Mouse (Mus musculus): ENCODE measurements at regions not wholly inside any gene's neighbourhood (a gene's known extent, or its start where the extent isn't known, plus 50 kb on each side); places are given as distances from the start of the nearest gene placed in this dataset.

- ATAC-seq (replicated peaks; ENCODE audit: extremely low read depth, insufficient read depth, low FRiP score): no peak
- Histone ChIP-seq H3K9me3 (replicated peaks; ENCODE audit: control insufficient read depth, low read length) (no peaks in the 10 kb centered on the region), H3K27ac (ENCODE audit: low read length) (no peak overlapping the region), H3K4me1 (ENCODE audit: control insufficient read depth, insufficient read depth, low read length) (no peaks in the 10 kb centered on the region), H3K4me2 (ENCODE audit: low read depth, low read length) (no peak overlapping the region), H3K27me3 (ENCODE audit: control insufficient read depth, insufficient read depth, low read length) (no peaks in the 10 kb centered on the region), H3K9ac (ENCODE audit: low read length) (no peak overlapping the region), H3K36me3 (ENCODE audit: control insufficient read depth, insufficient read depth) (no peaks in the 10 kb centered on the region), H3K4me3 (ENCODE audit: low read length) (no peak overlapping the region)
- 75% methylated on average over 3 of the region's 3 CpGs for WGBS
Measured at GRCm38 (mm10) chr12:26767551-26767950, 298.5 kb downstream of the Cmpk2 start.

GRCm38 (mm10) chr12:26758657-26759325 lies 289.8 kb downstream of the Cmpk2 start:
- H3K36me3 ChIP-seq (ENCODE audit: control insufficient read depth, insufficient read depth): no peaks in the 10 kb centered on the region
- no peak overlapping the region for H3K27ac ChIP-seq (ENCODE audit: low read length)
- H3K4me3 ChIP-seq (ENCODE audit: low read length): no peak overlapping the region
- H3K4me1 ChIP-seq (ENCODE audit: control insufficient read depth, insufficient read depth, low read length): no peaks in the 10 kb centered on the region
- H3K4me2 ChIP-seq (ENCODE audit: low read depth, low read length): no peak overlapping the region
- H3K9me3 ChIP-seq (replicated peaks; ENCODE audit: control insufficient read depth, low read length): no peaks in the 10 kb centered on the region
- 78% methylated on average over 9 of the region's 9 CpGs for WGBS
- no peaks in the 10 kb centered on the region for H3K27me3 ChIP-seq (ENCODE audit: control insufficient read depth, insufficient read depth, low read length)
- no peak overlapping the region for H3K9ac ChIP-seq (ENCODE audit: low read length)
- no peak for ATAC-seq (replicated peaks; ENCODE audit: extremely low read depth, insufficient read depth, low FRiP score)

GRCm38 (mm10) chr12:26756284-26756683 lies 287.3 kb downstream of the Cmpk2 start:
- no peak for ATAC-seq (replicated peaks; ENCODE audit: extremely low read depth, insufficient read depth, low FRiP score)
- Histone ChIP-seq H3K4me2 (ENCODE audit: low read depth, low read length) (no peak overlapping the region), H3K9me3 (replicated peaks; ENCODE audit: control insufficient read depth, low read length) (no peaks in the 10 kb centered on the region), H3K4me3 (ENCODE audit: low read length) (no peak overlapping the region), H3K4me1 (ENCODE audit: control insufficient read depth, insufficient read depth, low read length) (no peaks in the 10 kb centered on the region), H3K27me3 (ENCODE audit: control insufficient read depth, insufficient read depth, low read length) (no peaks in the 10 kb centered on the region), H3K36me3 (ENCODE audit: control insufficient read depth, insufficient read depth) (no peaks in the 10 kb centered on the region), H3K27ac (ENCODE audit: low read length) (no peak overlapping the region), H3K9ac (ENCODE audit: low read length) (no peak overlapping the region)
- 51% methylated on average over 2 of the region's 2 CpGs for WGBS

- no peaks in the 10 kb centered on the region for H3K4me1 ChIP-seq (ENCODE audit: control insufficient read depth, insufficient read depth, low read length)
- H3K36me3 ChIP-seq (ENCODE audit: control insufficient read depth, insufficient read depth): no peaks in the 10 kb centered on the region
- no peaks in the 10 kb centered on the region for H3K9me3 ChIP-seq (replicated peaks; ENCODE audit: control insufficient read depth, low read length)
- WGBS: 80% methylated on average over 2 of the region's 2 CpGs
- H3K27ac ChIP-seq (ENCODE audit: low read length): no peak overlapping the region
- H3K4me3 ChIP-seq (ENCODE audit: low read length): no peak overlapping the region
- H3K9ac ChIP-seq (ENCODE audit: low read length): no peak overlapping the region
- no peak overlapping the region for H3K4me2 ChIP-seq (ENCODE audit: low read depth, low read length)
- no peak for ATAC-seq (replicated peaks; ENCODE audit: extremely low read depth, insufficient read depth, low FRiP score)
- no peaks in the 10 kb centered on the region for H3K27me3 ChIP-seq (ENCODE audit: control insufficient read depth, insufficient read depth, low read length)
Measured at GRCm38 (mm10) chr12:26754611-26755010, 285.6 kb downstream of the Cmpk2 start.

GRCm38 (mm10) chr12:26734558-26734897 lies 265.5 kb downstream of the Cmpk2 start:
- Histone ChIP-seq H3K27ac (ENCODE audit: low read length) (no peak overlapping the region), H3K9me3 (replicated peaks; ENCODE audit: control insufficient read depth, low read length) (no peaks in the 10 kb centered on the region), H3K9ac (ENCODE audit: low read length) (no peak overlapping the region), H3K36me3 (ENCODE audit: control insufficient read depth, insufficient read depth) (no peaks in the 10 kb centered on the region), H3K4me3 (ENCODE audit: low read length) (no peak overlapping the region), H3K4me2 (ENCODE audit: low read depth, low read length) (no peak overlapping the region), H3K27me3 (ENCODE audit: control insufficient read depth, insufficient read depth, low read length) (no peaks in the 10 kb centered on the region), H3K4me1 (ENCODE audit: control insufficient read depth, insufficient read depth, low read length) (no peaks in the 10 kb centered on the region)
- no peak for ATAC-seq (replicated peaks; ENCODE audit: extremely low read depth, insufficient read depth, low FRiP score)
- 45% methylated on average over 3 of the region's 3 CpGs for WGBS

- 51% methylated on average over 4 of the region's 4 CpGs for WGBS
- Histone ChIP-seq H3K9ac (ENCODE audit: low read length) (no peak overlapping the region), H3K27ac (ENCODE audit: low read length) (no peak overlapping the region), H3K27me3 (ENCODE audit: control insufficient read depth, insufficient read depth, low read length) (no peaks in the 10 kb centered on the region), H3K4me3 (ENCODE audit: low read length) (no peak overlapping the region), H3K4me2 (ENCODE audit: low read depth, low read length) (no peak overlapping the region), H3K36me3 (ENCODE audit: control insufficient read depth, insufficient read depth) (no peaks in the 10 kb centered on the region), H3K9me3 (replicated peaks; ENCODE audit: control insufficient read depth, low read length) (no peaks in the 10 kb centered on the region), H3K4me1 (ENCODE audit: control insufficient read depth, insufficient read depth, low read length) (no peaks in the 10 kb centered on the region)
- ATAC-seq (replicated peaks; ENCODE audit: extremely low read depth, insufficient read depth, low FRiP score): no peak
Measured at GRCm38 (mm10) chr12:26733822-26734557, 265.0 kb downstream of the Cmpk2 start.

GRCm38 (mm10) chr12:26723399-26723798 lies 254.4 kb downstream of the Cmpk2 start:
- Histone ChIP-seq H3K27ac (ENCODE audit: low read length) (no peak overlapping the region), H3K27me3 (ENCODE audit: control insufficient read depth, insufficient read depth, low read length) (no peaks in the 10 kb centered on the region), H3K4me1 (ENCODE audit: control insufficient read depth, insufficient read depth, low read length) (no peaks in the 10 kb centered on the region), H3K36me3 (ENCODE audit: control insufficient read depth, insufficient read depth) (no peaks in the 10 kb centered on the region), H3K4me2 (ENCODE audit: low read depth, low read length) (no peak overlapping the region), H3K9me3 (replicated peaks; ENCODE audit: control insufficient read depth, low read length) (no peaks in the 10 kb centered on the region), H3K4me3 (ENCODE audit: low read length) (no peak overlapping the region), H3K9ac (ENCODE audit: low read length) (no peak overlapping the region)
- WGBS: 39% methylated on average over 1 of the region's 1 CpGs
- ATAC-seq (replicated peaks; ENCODE audit: extremely low read depth, insufficient read depth, low FRiP score): no peak

GRCm38 (mm10) chr12:26698838-26699237 lies 229.8 kb downstream of the Cmpk2 start:
- no peak overlapping the region for H3K27ac ChIP-seq (ENCODE audit: low read length)
- no peaks in the 10 kb centered on the region for H3K4me1 ChIP-seq (ENCODE audit: control insufficient read depth, insufficient read depth, low read length)
- 28% methylated on average over 1 of the region's 1 CpGs for WGBS
- H3K36me3 ChIP-seq (ENCODE audit: control insufficient read depth, insufficient read depth): no peaks in the 10 kb centered on the region
- H3K4me2 ChIP-seq (ENCODE audit: low read depth, low read length): no peak overlapping the region
- ATAC-seq (replicated peaks; ENCODE audit: extremely low read depth, insufficient read depth, low FRiP score): peak; percentile 63; the same call in 1 of the 2 replicates
- H3K4me3 ChIP-seq (ENCODE audit: low read length): no peak overlapping the region
- no peak overlapping the region for H3K9ac ChIP-seq (ENCODE audit: low read length)
- no peaks in the 10 kb centered on the region for H3K27me3 ChIP-seq (ENCODE audit: control insufficient read depth, insufficient read depth, low read length)
- H3K9me3 ChIP-seq (replicated peaks; ENCODE audit: control insufficient read depth, low read length): peaks cover 6% of the 10 kb centered on the region; the same call in 1 of the 2 replicates

- H3K9ac ChIP-seq (ENCODE audit: low read length): no peak overlapping the region; the same call in 1 of the 2 replicates
- H3K4me3 ChIP-seq (ENCODE audit: low read length): no peak overlapping the region
- H3K36me3 ChIP-seq (ENCODE audit: control insufficient read depth, insufficient read depth): no peaks in the 10 kb centered on the region
Measured at GRCm38 (mm10) chr12:26688048-26688447, 219.0 kb downstream of the Cmpk2 start.

More at GRCm38 (mm10) chr12:26688048-26688447, 219.0 kb downstream of the Cmpk2 start:
- Histone ChIP-seq H3K4me2 (ENCODE audit: low read depth, low read length) (no peak overlapping the region), H3K27me3 (ENCODE audit: control insufficient read depth, insufficient read depth, low read length) (no peaks in the 10 kb centered on the region), H3K9me3 (replicated peaks; ENCODE audit: control insufficient read depth, low read length) (no peaks in the 10 kb centered on the region), H3K27ac (ENCODE audit: low read length) (peak overlapping the region; percentile 40), H3K4me1 (ENCODE audit: control insufficient read depth, insufficient read depth, low read length) (peaks cover 13% of the 10 kb centered on the region)
- no peak for ATAC-seq (replicated peaks; ENCODE audit: extremely low read depth, insufficient read depth, low FRiP score)
- 33% methylated on average over 4 of the region's 4 CpGs for WGBS
